Mouse (Mus musculus) megakaryocyte, embryonic 14.5 days (primary cell): ENCODE data around the gene Prepl.

ENCODE experiments used
- FLI1 ChIP-seq: IDR thresholded peaks from 2 replicates; pipeline ENCODE4 v1.6.1; 2012; ENCODE audit warnings: low read length, inconsistent platforms, mixed read lengths
- GATA1 ChIP-seq: IDR thresholded peaks from 3 replicates; pipeline ENCODE4 v1.6.1; 2012; ENCODE audit warnings: mixed read lengths, low read length, inconsistent platforms, borderline replicate concordance

GRCm38 (mm10) chr17:85018344-85018743 lies 71.7 kb downstream of the Prepl start:
- no peak for TF ChIP-seq GATA1
- no peak for TF ChIP-seq FLI1
